Mouse (Mus musculus) layer of hippocampus, adult 11-12 months (tissue): ENCODE data around the gene Acot9.

Experiments used
- DNase-seq: peaks from one replicate; pipeline ENCODE4 v3.0.0; 2022; ENCODE audit warnings: low spot score

The Acot9 gene

GRCm38 (mm10) chrX:155262235-155262914, at the start of gene Acot9:
Acot9 (plus strand) TSS chrX:155262443.
- peak; percentile 90 for DNase-seq

GRCm38 (mm10) chrX:155214291-155215136, 47.7 kb upstream of the Acot9 start:
- no peak for DNase-seq

- DNase-seq = no peak
Measured at GRCm38 (mm10) chrX:155215501-155216248, 46.6 kb upstream of the Acot9 start.

GRCm38 (mm10) chrX:155216271-155216670, 46.0 kb upstream of the Acot9 start, which contains the start of gene Sat1:
Sat1 (minus strand) TSS chrX:155216449.
- DNase-seq = peak; percentile 92

- DNase-seq = no peak
Measured at GRCm38 (mm10) chrX:155218277-155218676, 44.0 kb upstream of the Acot9 start.

GRCm38 (mm10) chrX:155256856-155257255, 5.4 kb upstream of the Acot9 start:
- no peak for DNase-seq

- no peak for DNase-seq
Measured at GRCm38 (mm10) chrX:155262915-155263252, 641 bp downstream of the Acot9 start.

GRCm38 (mm10) chrX:155278483-155278882, 16.2 kb downstream of the Acot9 start:
- no peak for DNase-seq

- no peak for DNase-seq
Measured at GRCm38 (mm10) chrX:155280427-155281044, 18.3 kb downstream of the Acot9 start.

GRCm38 (mm10) chrX:155306390-155306789, 44.1 kb downstream of the Acot9 start:
- no peak for DNase-seq

- DNase-seq = peak; percentile 41
Measured at GRCm38 (mm10) chrX:155318005-155318404, 55.8 kb downstream of the Acot9 start.

- DNase-seq = no peak
Measured at GRCm38 (mm10) chrX:155337567-155337904, 75.3 kb downstream of the Acot9 start.

GRCm38 (mm10) chrX:155337905-155338721, 75.9 kb downstream of the Acot9 start:
- peak; percentile 72 for DNase-seq

- DNase-seq = no peak
Measured at GRCm38 (mm10) chrX:155340654-155341053, 78.4 kb downstream of the Acot9 start, which contains the start of gene Prdx4. Prdx4 (minus strand) TSS chrX:155340754.

GRCm38 (mm10) chrX:155346249-155346648, 84.0 kb downstream of the Acot9 start:
- DNase-seq = no peak
